Mouse (Mus musculus): ENCODE measurements around the gene Zc3h12b. TPM values are rescaled to one million over a fixed set of nuclear protein-coding genes. Genes with fewer than 3 reads are reported as not detected.

Gene Zc3h12b
- total RNA-seq (2014; rRNA removed): 0.07 and 0.28 TPM in 2 replicates
- 0.11 TPM in 1 of 2 replicates, not detected in the other for polyA plus RNA-seq (2012; rRNA removed)

DNA sequence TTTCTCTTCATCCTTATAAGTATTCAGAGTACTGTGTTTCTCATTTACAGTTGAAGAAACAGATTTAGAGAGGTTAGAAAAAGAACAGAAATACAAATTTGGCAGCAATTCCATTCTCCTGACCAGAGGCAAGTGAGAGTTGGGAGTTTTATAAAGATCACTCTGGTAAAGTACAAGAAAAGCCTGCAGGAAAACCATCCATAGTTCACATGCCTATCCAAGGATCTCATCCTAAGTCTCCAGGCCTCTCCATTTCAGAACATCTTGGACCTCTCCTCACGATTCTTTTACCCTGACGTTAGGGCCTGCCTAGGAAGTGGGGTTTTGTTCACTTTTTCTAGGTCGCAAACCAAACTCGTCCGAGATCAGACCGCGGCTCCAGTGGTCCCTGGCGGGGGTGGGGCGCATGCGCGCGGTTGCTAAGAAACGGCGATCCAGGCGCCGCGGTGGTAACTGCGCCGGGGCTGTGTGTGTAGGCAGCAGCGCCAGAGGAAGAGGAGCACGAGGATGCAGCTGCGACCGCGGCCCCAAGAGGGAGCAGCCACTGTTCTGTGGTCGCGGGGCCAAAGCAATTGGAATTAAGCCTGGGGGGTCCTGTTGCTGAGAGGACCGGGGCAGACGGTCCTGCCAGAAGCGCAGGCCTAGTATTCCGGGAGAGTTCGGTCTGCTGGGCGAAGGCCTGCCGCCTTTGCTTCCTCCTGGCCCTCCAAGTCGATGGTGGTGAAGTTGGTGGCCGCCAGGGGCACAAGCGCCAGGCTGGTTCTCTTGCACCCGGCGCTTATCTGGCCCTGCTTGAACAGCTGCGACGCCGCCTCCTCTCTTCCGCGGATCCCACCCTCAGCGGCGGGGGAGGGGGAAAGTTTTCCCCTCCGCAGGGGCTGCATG lies at the start of gene Zc3h12b:
Zc3h12b (plus strand) TSS at position 452 of the 885 bp plus-strand sequence.
- no peak for DNase-seq (ENCODE audit: extremely low read depth, low read depth, low spot score)
- 3% methylated on average over 39 of the region's 46 CpGs for WGBS

GRCm38 (mm10) chrX:95682206-95682605 lies 29.3 kb upstream of the Zc3h12b start:
- no peak overlapping the region for H3K4me3 ChIP-seq (ENCODE audit: insufficient read depth, low read depth, low read length)
- H3K36me3 ChIP-seq (ENCODE audit: control insufficient read depth, insufficient read depth, low read length): no peaks in the 10 kb centered on the region
- 92% methylated on average over 1 of the region's 1 CpGs for WGBS
- DNase-seq (ENCODE audit: extremely low read depth, low read depth, low spot score): no peak
- H3K27me3 ChIP-seq (ENCODE audit: control insufficient read depth, insufficient read depth, low read length): no peaks in the 10 kb centered on the region
- H3K27ac ChIP-seq (replicated peaks; ENCODE audit: insufficient read depth, low read depth, low read length): no peak overlapping the region
- H3K79me2 ChIP-seq (ENCODE audit: control insufficient read depth, insufficient read depth, low read length): no peaks in the 10 kb centered on the region
- H3K9ac ChIP-seq (ENCODE audit: low read depth, low read length): no peak overlapping the region
- H3K4me1 ChIP-seq (ENCODE audit: control insufficient read depth, insufficient read depth, low read length): no peaks in the 10 kb centered on the region
- no peak for TF ChIP-seq POLR2A (IDR thresholded peaks at IDR 0.05; ENCODE audit: extremely low read depth, insufficient read depth, low read length)
- TF ChIP-seq CTCF (IDR thresholded peaks at IDR 0.05; ENCODE audit: low read depth, low read length): no peak

More for the DNA sequence above, at the start of gene Zc3h12b:
- H3K79me2 ChIP-seq (ENCODE audit: control insufficient read depth, insufficient read depth, low read length): no peaks in the 10 kb centered on the region
- H3K9ac ChIP-seq (ENCODE audit: low read depth, low read length): peak within 1 kb of the TSS; percentile 44; the same call in 1 of the 2 replicates
- TF ChIP-seq CTCF (IDR thresholded peaks at IDR 0.05; ENCODE audit: low read depth, low read length) (peak; percentile 19; the same call in 1 of the 2 replicates), POLR2A (IDR thresholded peaks at IDR 0.05; ENCODE audit: extremely low read depth, insufficient read depth, low read length) (no peak)
- H3K27ac ChIP-seq (replicated peaks; ENCODE audit: insufficient read depth, low read depth, low read length): no peak within 1 kb of the TSS
- H3K4me1 ChIP-seq (ENCODE audit: control insufficient read depth, insufficient read depth, low read length): no peaks in the 10 kb centered on the region; the same call in 1 of the 2 replicates
- H3K4me3 ChIP-seq (ENCODE audit: insufficient read depth, low read depth, low read length): peak within 1 kb of the TSS; percentile 61
- H3K27me3 ChIP-seq (ENCODE audit: control insufficient read depth, insufficient read depth, low read length): no peaks in the 10 kb centered on the region
- H3K36me3 ChIP-seq (ENCODE audit: control insufficient read depth, insufficient read depth, low read length): no peaks in the 10 kb centered on the region

DNA sequence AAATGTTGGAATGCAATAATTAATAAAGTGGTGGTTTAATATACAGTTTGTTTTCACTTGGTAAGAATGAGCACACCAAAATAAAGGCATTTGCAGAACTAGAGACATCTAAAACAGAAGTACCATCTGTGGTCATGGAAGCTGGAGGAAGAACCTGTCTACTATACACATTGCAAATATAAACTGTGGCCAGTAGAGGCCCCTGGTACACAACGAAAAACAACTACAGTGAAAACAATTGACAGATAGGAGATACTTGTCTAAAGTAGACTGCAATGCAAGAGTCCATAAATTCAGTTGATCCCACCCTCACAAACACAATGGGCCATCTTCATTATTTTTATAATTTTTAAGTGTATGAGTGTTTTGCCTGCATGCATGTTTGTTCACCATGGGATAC lies 24.4 kb upstream of the Zc3h12b start:
- peak; percentile 3 for DNase-seq (ENCODE audit: extremely low read depth, low read depth, low spot score)
- no peaks in the 10 kb centered on the region for H3K4me1 ChIP-seq (ENCODE audit: control insufficient read depth, insufficient read depth, low read length)

GRCm38 (mm10) chrX:95738253-95738652 lies 26.8 kb downstream of the Zc3h12b start:
- WGBS: 33% methylated on average over 2 of the region's 2 CpGs
- peak; percentile 7 for DNase-seq (ENCODE audit: extremely low read depth, low read depth, low spot score)
- TF ChIP-seq CTCF (IDR thresholded peaks at IDR 0.05; ENCODE audit: low read depth, low read length): no peak
- TF ChIP-seq POLR2A (IDR thresholded peaks at IDR 0.05; ENCODE audit: extremely low read depth, insufficient read depth, low read length): no peak
- Histone ChIP-seq H3K79me2 (ENCODE audit: control insufficient read depth, insufficient read depth, low read length) (no peaks in the 10 kb centered on the region), H3K9ac (ENCODE audit: low read depth, low read length) (no peak overlapping the region), H3K4me1 (ENCODE audit: control insufficient read depth, insufficient read depth, low read length) (no peaks in the 10 kb centered on the region), H3K27me3 (ENCODE audit: control insufficient read depth, insufficient read depth, low read length) (no peaks in the 10 kb centered on the region), H3K27ac (replicated peaks; ENCODE audit: insufficient read depth, low read depth, low read length) (no peak overlapping the region), H3K4me3 (ENCODE audit: insufficient read depth, low read depth, low read length) (no peak overlapping the region), H3K36me3 (ENCODE audit: control insufficient read depth, insufficient read depth, low read length) (no peaks in the 10 kb centered on the region)

More for the DNA sequence above, 24.4 kb upstream of the Zc3h12b start:
- Histone ChIP-seq H3K4me3 (ENCODE audit: insufficient read depth, low read depth, low read length) (no peak overlapping the region), H3K27me3 (ENCODE audit: control insufficient read depth, insufficient read depth, low read length) (no peaks in the 10 kb centered on the region), H3K36me3 (ENCODE audit: control insufficient read depth, insufficient read depth, low read length) (no peaks in the 10 kb centered on the region), H3K79me2 (ENCODE audit: control insufficient read depth, insufficient read depth, low read length) (no peaks in the 10 kb centered on the region), H3K9ac (ENCODE audit: low read depth, low read length) (no peak overlapping the region), H3K27ac (replicated peaks; ENCODE audit: insufficient read depth, low read depth, low read length) (no peak overlapping the region)
- WGBS: 41% methylated on average over 1 of the region's 1 CpGs
- TF ChIP-seq CTCF (IDR thresholded peaks at IDR 0.05; ENCODE audit: low read depth, low read length) (no peak), POLR2A (IDR thresholded peaks at IDR 0.05; ENCODE audit: extremely low read depth, insufficient read depth, low read length) (no peak)

GRCm38 (mm10) chrX:95795881-95796280 lies 84.4 kb downstream of the Zc3h12b start:
- H3K27ac ChIP-seq (replicated peaks; ENCODE audit: insufficient read depth, low read depth, low read length): no peak overlapping the region
- DNase-seq (ENCODE audit: extremely low read depth, low read depth, low spot score): peak; percentile 63

More at GRCm38 (mm10) chrX:95795881-95796280, 84.4 kb downstream of the Zc3h12b start:
- TF ChIP-seq POLR2A (IDR thresholded peaks at IDR 0.05; ENCODE audit: extremely low read depth, insufficient read depth, low read length) (no peak), CTCF (IDR thresholded peaks at IDR 0.05; ENCODE audit: low read depth, low read length) (no peak)
- 28% methylated on average over 3 of the region's 3 CpGs for WGBS
- Histone ChIP-seq H3K9ac (ENCODE audit: low read depth, low read length) (no peak overlapping the region), H3K79me2 (ENCODE audit: control insufficient read depth, insufficient read depth, low read length) (no peaks in the 10 kb centered on the region), H3K27me3 (ENCODE audit: control insufficient read depth, insufficient read depth, low read length) (no peaks in the 10 kb centered on the region), H3K4me1 (ENCODE audit: control insufficient read depth, insufficient read depth, low read length) (no peaks in the 10 kb centered on the region), H3K4me3 (ENCODE audit: insufficient read depth, low read depth, low read length) (no peak overlapping the region), H3K36me3 (ENCODE audit: control insufficient read depth, insufficient read depth, low read length) (no peaks in the 10 kb centered on the region)

Data from liver, adult 2 months (tissue).